Mouse (Mus musculus) heart, adult 2 months (tissue): ENCODE data around the gene Olfr1225.

Source experiments
- CTCF ChIP-seq: fragments of 200-600 bp; IDR thresholded peaks from 2 replicates; pipeline ENCODE4 v1.8.1; 2022; ENCODE audit warnings: antibody characterized with exemption, mild to moderate bottlenecking, moderate library complexity
- EP300 ChIP-seq: fragments of 200-500 bp; IDR thresholded peaks from 2 replicates; pipeline ENCODE4 v1.6.1; 2011; ENCODE audit warnings: low read depth, low read length, control low read depth; ENCODE audit not compliant: insufficient read depth
- POLR2A ChIP-seq: fragments of 200-500 bp; IDR thresholded peaks from 2 replicates; pipeline ENCODE4 v1.6.1; 2011; ENCODE audit warnings: mild to moderate bottlenecking, low read depth, low read length, control low read depth; ENCODE audit not compliant: insufficient read depth

DNA sequence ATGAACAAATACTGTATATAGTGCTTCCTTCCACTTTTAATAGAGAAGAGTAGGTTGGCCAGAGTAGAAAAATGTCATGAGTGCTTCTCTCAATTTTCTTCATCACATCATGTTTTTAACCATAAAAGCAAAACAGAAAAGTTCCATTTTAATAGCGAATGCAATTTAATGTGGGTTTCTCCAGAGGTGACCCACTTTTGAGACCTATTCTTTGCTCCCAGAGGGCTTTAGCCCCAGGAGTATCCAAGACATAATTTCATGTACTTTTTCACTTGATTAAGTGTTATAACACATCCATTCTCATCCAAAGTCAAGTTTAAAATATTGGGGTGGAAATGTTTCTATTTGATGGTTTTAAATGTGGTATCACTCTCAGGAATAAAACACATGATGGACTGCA is at the start of gene Olfr1225:
- TF ChIP-seq EP300, result no peak
- TF ChIP-seq POLR2A, result no peak
- TF ChIP-seq CTCF, result no peak
